Mouse (Mus musculus) cortical plate, adult 2 months (tissue): ENCODE measurements at regions not wholly inside any gene's neighbourhood (a gene's known extent, or its start where the extent isn't known, plus 50 kb on each side); places are given as distances from the start of the nearest gene placed in this dataset.

Experiments
- CTCF ChIP-seq: fragments of 200-500 bp; IDR thresholded peaks from 2 replicates; pipeline ENCODE4 v1.5.1; 2011; ENCODE audit warnings: mild to moderate bottlenecking, control low read depth, low read length; ENCODE audit not compliant: insufficient read depth; ENCODE audit errors: extremely low read depth
- POLR2A ChIP-seq: fragments of 200-500 bp; IDR thresholded peaks from 2 replicates; pipeline ENCODE4 v1.6.1; 2011; ENCODE audit warnings: mild to moderate bottlenecking, low read length, control low read depth; ENCODE audit not compliant: insufficient read depth; ENCODE audit errors: extremely low read depth

DNA sequence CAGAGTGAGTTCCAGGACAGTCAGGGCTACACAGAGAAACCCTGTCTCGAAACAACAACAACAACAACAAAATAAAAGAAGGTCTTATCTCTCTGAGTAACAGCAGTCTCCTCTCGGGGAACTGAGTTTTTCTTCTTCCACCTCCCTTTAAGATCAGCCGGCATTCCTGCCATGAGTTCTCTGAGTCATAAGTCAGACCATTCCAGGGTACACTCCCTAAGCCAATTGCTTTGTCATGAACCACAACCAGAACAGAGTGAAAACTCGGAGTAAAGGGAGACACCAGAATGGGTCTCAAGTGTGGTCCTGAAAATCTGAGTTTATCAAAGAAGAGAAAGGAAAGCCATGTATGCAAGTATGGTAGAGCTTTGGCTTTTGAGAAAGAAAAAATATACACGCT lies 262.4 kb downstream of the Gm49356 start:
- TF ChIP-seq CTCF (no peak), POLR2A (no peak)
